Mouse (Mus musculus): Measurements from ENCODE around the gene Klhdc7a.

DNA sequence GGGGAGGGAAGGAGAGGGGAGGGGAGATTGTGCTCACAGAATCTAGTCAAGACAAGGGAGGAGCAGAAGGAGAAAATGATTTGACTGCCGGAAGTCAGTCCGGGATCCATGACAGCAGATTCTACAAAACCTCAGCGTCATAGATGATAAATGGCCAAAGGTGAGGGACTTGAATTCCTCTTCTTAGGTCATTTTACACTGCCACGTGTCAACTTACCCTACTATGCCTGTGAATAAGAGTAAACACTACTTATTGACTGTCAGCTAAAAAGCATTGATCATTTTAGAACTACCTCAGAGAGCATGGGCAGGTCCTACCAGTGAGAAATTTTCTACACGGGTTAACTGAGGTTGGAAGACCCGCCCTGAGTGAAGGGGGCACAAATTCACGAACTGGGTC lies 36.9 kb downstream of the Klhdc7a start:
- TF ChIP-seq GATA1 (IDR thresholded peaks at IDR 0.05; ENCODE audit: borderline replicate concordance, low read length) (no peak), FLI1 (IDR thresholded peaks at IDR 0.05; ENCODE audit: low read length) (no peak)
